Mouse (Mus musculus) ES-E14 (cell line): ENCODE data around the gene Cask.

Experiments used
- CHD2 ChIP-seq: IDR thresholded peaks from 2 replicates; pipeline ENCODE4 v1.6.1; 2014; ENCODE audit warnings: mild to moderate bottlenecking, low read depth, low read length, inconsistent platforms
- MAFK ChIP-seq: IDR thresholded peaks from 2 replicates; pipeline ENCODE4 v1.6.1; 2014; ENCODE audit warnings: mild to moderate bottlenecking, low read depth, low read length, inconsistent platforms; ENCODE audit not compliant: insufficient read depth
- ZC3H11A ChIP-seq: IDR thresholded peaks from 2 replicates; pipeline ENCODE4 v1.6.1; 2012; ENCODE audit warnings: low read depth, mild to moderate bottlenecking, inconsistent platforms, low read length, borderline replicate concordance
- ZNF384 ChIP-seq: IDR thresholded peaks from 2 replicates; pipeline ENCODE4 v1.6.1; 2012; ENCODE audit warnings: low read depth, low read length, inconsistent platforms

- TF ChIP-seq MAFK: no peak
- no peak for TF ChIP-seq ZNF384
- no peak for TF ChIP-seq CHD2
- no peak for TF ChIP-seq ZC3H11A
Measured at GRCm38 (mm10) chrX:13612115-13612514, 239.1 kb downstream of the Cask start.
